Mouse (Mus musculus) ES-Bruce4 (cell line): ENCODE results near the gene Ggta1.

ENCODE experiments used
- EP300 ChIP-seq: IDR thresholded peaks from 2 replicates; pipeline ENCODE4 v1.6.1; 2011; ENCODE audit warnings: low read depth, low read length; ENCODE audit not compliant: insufficient read depth
- POLR2A ChIP-seq: IDR thresholded peaks from one replicate; pipeline ENCODE4 v1.8.1; 2011; ENCODE audit warnings: low read length; ENCODE audit not compliant: insufficient read depth

GRCm38 (mm10) chr2:35427559-35427958 lies 35.5 kb downstream of the Ggta1 start:
- TF ChIP-seq EP300, result no peak
- no peak for TF ChIP-seq POLR2A
